Mouse (Mus musculus) stomach, postnatal 0 days (tissue): Measurements from ENCODE around the gene Pkmyt1.

Experiments
- CTCF ChIP-seq: IDR thresholded peaks from 2 replicates; pipeline ENCODE4 v1.5.1; 2016; ENCODE audit warnings: antibody characterized with exemption, low read depth, mild to moderate bottlenecking, moderate library complexity
- EP300 ChIP-seq: optimal IDR thresholded peaks from 2 replicates; pipeline ENCODE3; 2016; ENCODE audit warnings: antibody characterized with exemption

DNA sequence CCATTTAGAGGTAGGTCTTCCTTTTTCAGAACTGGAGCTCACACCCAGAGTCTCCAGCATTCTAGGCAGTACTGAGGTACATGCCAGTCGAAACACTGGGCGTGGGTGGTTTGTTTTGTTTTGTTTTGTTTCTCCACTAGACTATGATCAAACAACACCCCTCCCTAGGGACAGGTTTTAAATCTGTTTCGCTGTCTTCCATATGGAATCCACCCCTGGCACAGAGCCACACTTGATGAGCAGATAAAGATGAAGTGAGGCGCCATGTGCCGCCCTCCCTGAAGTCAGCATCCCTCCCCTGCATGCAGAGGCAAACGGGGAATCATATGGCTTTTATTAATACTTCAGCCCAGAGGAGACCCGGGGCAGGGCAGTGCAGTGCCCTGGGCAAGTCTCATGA, 21.4 kb upstream of the Pkmyt1 start:
- TF ChIP-seq CTCF (no peak), EP300 (no peak)
